Mouse (Mus musculus) olfactory bulb, adult 2 months (tissue): ENCODE results near the gene Tsku. TPM values are rescaled to one million over a fixed set of nuclear protein-coding genes. Genes with fewer than 3 reads are reported as not detected.

Experiments used
- H3K27ac ChIP-seq: fragments of 200-500 bp; 2 replicates; pipeline ENCODE4 v1.5.1; 2012; ENCODE audit warnings: low read depth, low read length; ENCODE audit not compliant: insufficient read depth
- H3K4me1 ChIP-seq: fragments of 200-500 bp; 2 replicates; pipeline ENCODE4 v1.6.1; 2012; ENCODE audit warnings: low read length; ENCODE audit not compliant: control insufficient read depth, insufficient read depth
- H3K4me3 ChIP-seq: fragments of 200-500 bp; 2 replicates; pipeline ENCODE4 v1.5.1; 2012; ENCODE audit warnings: mild to moderate bottlenecking, low read depth, low read length, moderate library complexity; ENCODE audit not compliant: insufficient read depth
- CTCF ChIP-seq: fragments of 200-500 bp; IDR thresholded peaks from 2 replicates; pipeline ENCODE4 v1.5.1; 2012; ENCODE audit warnings: low read depth, mild to moderate bottlenecking, low read length, moderate library complexity; ENCODE audit not compliant: insufficient read depth
- POLR2A ChIP-seq: fragments of 200-500 bp; IDR thresholded peaks from 2 replicates; pipeline ENCODE4 v1.6.1; 2012; ENCODE audit warnings: mild to moderate bottlenecking, low read depth, low read length, moderate library complexity; ENCODE audit not compliant: insufficient read depth
- WGBS: fragments of 180-500 bp; shearing (Covaris S2); methylation state at CpG from one replicate; pipeline ENCODE4 v1.1.7; 2018; 5-methylcytosine and 5-hydroxymethylcytosine counted together
- polyA plus RNA-seq: library from polyadenylated mRNA; stranded (reverse); fragments of >200 nt; gene quantifications from 2 replicates; pipeline ENCODE4 v1.2.4, GENCODE M21; 2012; ENCODE audit warnings: low replicate concordance; ENCODE audit not compliant: missing spikeins, insufficient read depth, insufficient read length

The Tsku gene
- polyA plus RNA-seq, result not detected in 2 replicates

GRCm38 (mm10) chr7:98361063-98361652, at the start of gene Tsku:
TSS of gene Tsku (minus strand) at chr7:98361328.
- H3K4me3 ChIP-seq, result peak within 1 kb of the TSS; percentile 67
- TF ChIP-seq POLR2A (no peak), CTCF (no peak)
- H3K4me1 ChIP-seq, result peaks cover 14% of the 10 kb centered on the region
- under 1% methylated on average over 52 of the region's 52 CpGs for WGBS
- no peak within 1 kb of the TSS for H3K27ac ChIP-seq

- Histone ChIP-seq H3K27ac (no peak overlapping the region), H3K4me1 (peaks cover 5% of the 10 kb centered on the region; the same call in 1 of the 2 replicates), H3K4me3 (no peak overlapping the region)
- 88% methylated on average over 5 of the region's 5 CpGs for WGBS
- TF ChIP-seq POLR2A (no peak), CTCF (no peak)
These were observed 46.5 kb upstream of the Tsku start for GRCm38 (mm10) chr7:98407615-98408014.

GRCm38 (mm10) chr7:98403996-98404395, 42.9 kb upstream of the Tsku start:
- no peak for TF ChIP-seq CTCF
- TF ChIP-seq POLR2A, result no peak
- WGBS, result 62% methylated on average over 4 of the region's 4 CpGs
- Histone ChIP-seq H3K4me1 (peaks cover 5% of the 10 kb centered on the region; the same call in 1 of the 2 replicates), H3K4me3 (no peak overlapping the region), H3K27ac (no peak overlapping the region)

- H3K4me3 ChIP-seq, result no peak overlapping the region
- 59% methylated on average over 15 of the region's 15 CpGs for WGBS
- no peak overlapping the region for H3K27ac ChIP-seq
- peaks cover 5% of the 10 kb centered on the region; the same call in 1 of the 2 replicates for H3K4me1 ChIP-seq
- TF ChIP-seq POLR2A, result no peak
- TF ChIP-seq CTCF, result no peak
These were observed 41.8 kb upstream of the Tsku start for GRCm38 (mm10) chr7:98402582-98403574.

GRCm38 (mm10) chr7:98392466-98393201, 31.5 kb upstream of the Tsku start:
- 75% methylated on average over 8 of the region's 8 CpGs for WGBS
- H3K4me1 ChIP-seq, result no peaks in the 10 kb centered on the region
- H3K4me3 ChIP-seq, result no peak overlapping the region
- TF ChIP-seq CTCF, result no peak
- TF ChIP-seq POLR2A, result no peak
- H3K27ac ChIP-seq, result no peak overlapping the region

- no peak overlapping the region for H3K4me3 ChIP-seq
- TF ChIP-seq POLR2A, result no peak
- TF ChIP-seq CTCF, result no peak
- no peak overlapping the region for H3K27ac ChIP-seq
- WGBS, result 62% methylated on average over 7 of the region's 7 CpGs
- no peaks in the 10 kb centered on the region for H3K4me1 ChIP-seq
These were observed 30.3 kb upstream of the Tsku start for GRCm38 (mm10) chr7:98391351-98391936.

- TF ChIP-seq POLR2A, result no peak
- TF ChIP-seq CTCF, result no peak
- 75% methylated on average over 2 of the region's 2 CpGs for WGBS
These were observed 29.4 kb upstream of the Tsku start for GRCm38 (mm10) chr7:98390486-98390885.

GRCm38 (mm10) chr7:98389656-98390055, 28.5 kb upstream of the Tsku start:
- 87% methylated on average over 9 of the region's 9 CpGs for WGBS
- Histone ChIP-seq H3K4me3 (no peak overlapping the region), H3K27ac (no peak overlapping the region), H3K4me1 (no peaks in the 10 kb centered on the region)
- no peak for TF ChIP-seq CTCF
- no peak for TF ChIP-seq POLR2A

More at GRCm38 (mm10) chr7:98390486-98390885, 29.4 kb upstream of the Tsku start:
- no peak overlapping the region for H3K4me3 ChIP-seq
- no peak overlapping the region for H3K27ac ChIP-seq
- H3K4me1 ChIP-seq, result no peaks in the 10 kb centered on the region
